Mouse (Mus musculus): ENCODE measurements at regions not wholly inside any gene's neighbourhood (a gene's known extent, or its start where the extent isn't known, plus 50 kb on each side); places are given as distances from the start of the nearest gene placed in this dataset.

GRCm38 (mm10) chr7:78971644-78972313 lies 58.6 kb downstream of the Isg20 start:
- DNase-seq = no peak

DNA sequence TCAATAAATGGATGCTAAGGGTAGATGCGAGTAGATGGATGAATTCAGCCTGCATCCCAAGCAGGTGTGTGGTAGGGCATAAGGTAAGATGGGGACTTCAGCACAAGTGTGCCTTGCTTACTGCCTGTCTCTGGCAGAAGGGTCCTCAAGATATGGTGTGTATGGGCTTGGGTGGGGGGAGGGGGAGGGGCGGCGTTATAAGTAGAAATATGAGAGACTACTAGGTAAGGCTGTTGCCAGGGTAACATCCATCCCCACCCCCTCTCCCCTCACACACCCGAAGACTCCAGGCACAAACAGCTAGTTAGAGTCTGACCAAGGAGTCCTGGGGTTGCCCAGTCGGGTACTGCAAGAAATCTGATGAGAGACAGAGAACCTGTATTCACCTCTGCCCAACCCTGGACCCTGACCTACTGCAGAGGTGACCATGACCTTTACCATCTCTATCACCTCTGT lies 63.5 kb upstream of the Acan start:
- DNase-seq = no peak

GRCm38 (mm10) chr7:78990302-78991038 lies 62.8 kb upstream of the Acan start:
- no peak for DNase-seq

GRCm38 (mm10) chr7:78992991-78993390 lies 60.3 kb upstream of the Acan start:
- peak; percentile 7 for DNase-seq

DNA sequence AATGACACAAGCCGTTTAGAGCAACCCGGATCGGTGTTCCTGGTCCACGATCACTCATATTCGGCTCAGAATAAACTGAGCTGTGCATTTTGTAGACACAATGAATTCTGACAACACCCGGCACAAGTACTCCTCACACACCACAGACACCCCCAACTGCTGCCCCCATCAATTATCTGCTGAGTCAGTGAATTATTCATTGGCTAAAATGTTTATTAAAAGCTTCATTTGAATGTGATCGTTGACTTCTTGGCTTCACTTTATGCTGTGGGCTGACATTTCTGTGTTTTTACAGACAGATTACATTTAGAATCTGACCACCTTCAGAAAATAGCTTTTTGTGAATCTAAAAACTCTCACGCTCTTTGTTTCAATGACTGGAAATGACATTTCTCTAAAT lies 59.1 kb upstream of the Acan start:
- no peak for DNase-seq

DNA sequence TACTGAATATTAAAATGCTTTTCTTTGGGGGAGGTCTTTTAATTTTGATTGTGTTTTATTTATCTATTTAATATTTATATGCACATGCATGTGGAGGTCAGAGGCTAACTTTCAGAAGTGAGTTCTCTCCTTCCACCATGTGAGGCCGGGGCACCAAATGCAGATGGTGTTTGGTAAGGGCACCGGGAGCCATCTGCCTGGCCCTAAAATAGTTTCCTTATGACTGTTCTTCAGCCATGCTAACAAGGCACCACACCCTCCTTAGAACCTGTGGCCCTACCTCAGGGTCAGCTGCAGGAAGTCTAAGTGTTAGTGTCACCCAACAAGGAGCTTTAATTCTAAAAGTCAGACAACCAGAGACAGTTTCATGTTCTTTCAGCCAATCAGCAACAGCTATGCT lies 58.2 kb upstream of the Acan start:
- no peak for DNase-seq

DNA sequence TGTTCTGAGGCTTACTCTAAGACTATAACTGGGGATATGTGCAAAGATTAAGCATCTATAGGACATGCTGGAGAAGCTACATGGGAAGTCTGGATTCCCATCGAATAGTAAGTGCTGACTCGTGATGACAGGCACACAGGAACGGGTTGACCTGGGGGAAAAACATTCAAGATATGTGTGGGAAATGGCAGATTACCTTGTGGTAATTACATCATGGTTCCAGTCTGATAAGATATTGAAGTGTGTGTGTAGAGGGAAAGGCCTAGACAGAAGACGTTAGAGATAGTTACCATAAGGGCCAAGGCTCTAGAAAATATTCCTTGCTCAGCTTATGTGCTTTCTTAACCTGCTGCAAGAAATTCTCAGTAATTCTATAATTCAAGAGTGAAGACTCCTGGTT lies 57.5 kb upstream of the Acan start:
- no peak for DNase-seq
